Mouse (Mus musculus) cerebral cortex, adult 2 months (tissue): ENCODE results near the gene Nek9.

Source experiments
- WGBS: fragments of 180-500 bp; shearing (Covaris S2); methylation state at CpG from one replicate; pipeline ENCODE4 v1.1.7; 2018; 5-methylcytosine and 5-hydroxymethylcytosine counted together

The Nek9 gene

DNA sequence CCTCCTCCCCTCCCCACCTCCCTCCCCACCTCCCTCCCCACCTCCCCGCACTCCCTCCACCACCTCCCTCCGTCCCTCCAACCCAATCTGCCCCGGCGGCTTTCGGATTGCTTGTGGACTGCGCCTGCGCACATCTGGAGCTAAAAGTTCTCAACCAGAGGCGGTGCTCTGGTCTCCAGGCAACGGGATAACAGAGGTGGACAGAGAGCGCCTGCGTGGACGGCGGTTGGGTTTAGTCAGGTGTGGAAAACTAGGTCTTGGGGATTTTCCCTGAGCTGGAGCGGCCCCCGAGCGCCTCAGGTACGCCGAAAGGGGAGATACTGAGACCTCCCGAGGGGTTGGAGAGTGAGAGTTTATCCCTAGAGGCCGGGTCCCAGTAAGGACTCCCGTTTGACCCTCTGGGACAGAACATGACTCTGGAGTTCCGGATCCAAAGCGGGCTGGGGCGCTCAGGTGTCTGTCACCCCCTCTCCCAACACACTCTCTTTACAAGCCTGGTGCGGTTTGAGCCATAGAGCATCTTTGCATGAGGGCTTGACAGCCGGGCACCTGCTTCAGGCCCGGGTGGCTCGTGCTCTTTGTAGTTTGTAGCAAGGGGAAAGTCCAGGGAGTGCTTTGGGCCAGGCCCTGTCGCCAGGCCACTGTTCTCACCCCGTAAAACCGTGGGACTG is 50.5 kb downstream of the Nek9 start, which contains the start of gene Zc2hc1c:
TSS of gene Zc2hc1c (plus strand) at position 106 of the 671 bp plus-strand sequence.
- 5% methylated on average over 30 of the region's 31 CpGs for WGBS

DNA sequence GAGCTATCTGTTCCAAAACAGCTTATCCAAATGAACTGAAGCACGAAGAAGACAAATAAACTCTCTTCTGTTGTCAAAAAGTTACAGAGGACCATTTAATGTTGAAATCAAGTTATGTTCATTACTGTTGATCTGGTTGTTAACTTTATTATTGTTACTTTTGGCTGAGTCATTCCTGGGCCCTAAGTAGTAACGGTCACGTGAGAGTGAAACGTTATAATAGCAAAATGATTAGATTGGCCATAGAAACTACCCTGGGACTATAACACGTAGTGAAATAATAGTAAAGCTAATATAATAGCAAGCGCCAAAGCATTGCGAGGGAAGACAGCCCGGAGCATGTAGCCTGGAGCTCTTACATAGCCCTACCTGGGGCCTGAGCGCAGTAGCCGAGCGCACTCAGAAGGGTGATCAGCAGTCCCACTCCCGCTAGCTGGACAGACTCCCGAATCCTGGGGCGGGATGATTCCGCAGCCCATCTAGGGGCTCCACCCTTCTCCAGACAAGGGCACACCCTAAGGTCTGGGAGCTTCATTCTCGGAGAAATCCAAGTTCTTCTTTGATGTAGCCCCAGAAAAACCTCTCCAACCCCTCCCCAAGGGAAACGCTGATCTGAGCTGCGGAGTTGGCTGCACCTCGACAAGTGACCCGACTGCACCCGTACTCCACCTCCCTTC is 51.2 kb downstream of the Nek9 start, which contains the start of gene Acyp1:
TSS of gene Acyp1 (minus strand) at position 630 of the 677 bp plus-strand sequence.
- WGBS, result 12% methylated on average over 21 of the region's 21 CpGs

DNA sequence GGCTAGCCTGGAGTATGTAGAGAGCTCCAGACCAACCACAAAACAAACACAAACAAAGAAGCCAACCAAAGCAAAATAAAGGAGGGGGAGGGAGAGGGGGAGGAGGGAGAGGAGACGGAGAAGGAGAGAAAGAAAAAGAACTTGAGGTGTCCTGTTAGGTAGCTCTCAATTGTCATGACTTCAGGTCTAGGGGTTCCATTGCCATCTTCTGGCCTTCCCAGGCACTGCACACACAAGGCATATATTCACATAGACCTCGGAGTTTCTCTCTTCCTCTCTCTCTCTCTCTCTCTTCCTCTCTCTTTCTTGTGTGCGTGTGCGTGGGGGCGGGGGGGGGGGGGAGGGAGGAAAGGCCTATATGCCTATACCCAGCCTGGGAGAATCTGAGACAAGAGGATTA is 52.2 kb downstream of the Nek9 start:
- 36% methylated on average over 4 of the region's 5 CpGs for WGBS

- WGBS, result 92% methylated on average over 4 of the region's 4 CpGs
These were observed 54.2 kb downstream of the Nek9 start for GRCm38 (mm10) chr12:85284996-85285395.

DNA sequence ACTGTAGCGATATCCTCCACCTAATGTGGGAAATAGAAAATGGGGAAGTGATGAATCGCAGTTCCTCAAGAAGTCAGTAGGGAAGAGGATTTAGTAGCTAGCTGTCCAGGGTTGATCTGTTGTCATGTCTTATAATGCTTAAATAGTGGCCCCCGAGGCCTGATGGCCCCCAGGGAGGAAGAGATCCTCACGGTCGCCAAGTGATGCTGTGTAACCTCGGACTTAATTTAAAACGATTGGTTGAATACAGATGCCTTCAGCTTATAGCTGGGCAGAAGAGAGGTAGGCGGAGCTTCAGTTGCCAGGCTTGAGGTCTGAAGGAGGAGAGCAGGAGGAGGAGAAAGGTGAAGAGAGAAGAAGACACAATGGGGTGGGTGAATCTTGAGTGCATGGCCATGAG is 54.8 kb downstream of the Nek9 start:
- WGBS, result 70% methylated on average over 8 of the region's 8 CpGs

DNA sequence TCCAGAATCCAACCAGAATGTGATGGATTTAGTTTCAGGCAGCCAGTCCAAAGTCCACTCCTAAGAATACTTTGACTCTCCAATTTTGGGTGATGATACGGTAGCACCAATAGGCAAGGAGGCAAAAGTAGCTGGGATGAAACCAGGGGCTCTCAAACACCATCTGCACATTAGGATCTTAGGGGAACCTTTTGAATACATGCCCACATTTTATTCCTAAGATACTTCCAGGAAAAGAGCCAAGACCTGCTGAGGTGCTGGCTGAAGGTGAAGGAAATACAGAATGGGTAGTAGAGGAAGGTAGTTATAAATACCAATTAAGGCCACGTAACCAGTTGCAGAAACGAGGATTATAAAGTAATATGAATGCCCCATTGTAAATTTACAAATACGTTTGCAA is 57.4 kb downstream of the Nek9 start:
- WGBS, result 62% methylated on average over 1 of the region's 4 CpGs

GRCm38 (mm10) chr12:85280845-85281651 is 58.1 kb downstream of the Nek9 start:
- 33% methylated on average over 12 of the region's 12 CpGs for WGBS

DNA sequence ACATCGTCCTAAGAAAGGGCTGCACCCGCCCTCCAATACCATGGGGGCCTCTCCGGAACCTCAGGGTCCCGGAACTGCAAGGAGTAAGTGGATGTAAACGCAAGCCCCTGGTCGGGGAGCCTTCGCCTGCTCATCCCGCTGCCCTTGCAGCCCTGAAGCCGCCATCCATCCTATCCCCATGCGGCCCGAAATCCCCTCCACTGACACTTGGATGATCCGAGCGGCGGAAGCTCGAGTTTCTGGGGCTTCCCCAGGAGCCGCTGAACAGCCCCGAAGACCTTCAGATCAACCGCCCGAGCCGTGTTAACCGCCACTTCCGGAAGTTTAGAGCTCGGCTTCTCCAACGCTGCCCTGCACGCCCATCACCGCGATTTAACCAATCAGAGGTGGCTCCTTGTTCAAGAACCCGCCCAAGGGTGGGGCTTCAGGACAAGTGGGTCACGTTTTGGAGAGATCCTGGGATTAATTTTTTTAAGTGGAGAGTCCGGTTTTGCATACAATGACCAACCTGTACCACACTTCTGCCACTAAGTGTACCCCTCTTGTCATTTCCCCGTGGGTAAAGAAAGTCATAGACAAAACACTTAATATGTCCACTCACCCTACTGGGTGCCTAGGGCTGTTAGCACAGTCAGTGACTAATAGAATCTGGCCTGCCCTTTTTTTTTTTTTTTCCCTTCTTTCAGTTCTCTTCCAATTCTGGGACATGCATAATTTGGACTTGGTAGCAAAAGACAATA is 58.9 kb downstream of the Nek9 start:
- under 1% methylated on average over 31 of the region's 31 CpGs for WGBS

GRCm38 (mm10) chr12:85279396-85280080 is 59.6 kb downstream of the Nek9 start:
- 5% methylated on average over 10 of the region's 10 CpGs for WGBS

DNA sequence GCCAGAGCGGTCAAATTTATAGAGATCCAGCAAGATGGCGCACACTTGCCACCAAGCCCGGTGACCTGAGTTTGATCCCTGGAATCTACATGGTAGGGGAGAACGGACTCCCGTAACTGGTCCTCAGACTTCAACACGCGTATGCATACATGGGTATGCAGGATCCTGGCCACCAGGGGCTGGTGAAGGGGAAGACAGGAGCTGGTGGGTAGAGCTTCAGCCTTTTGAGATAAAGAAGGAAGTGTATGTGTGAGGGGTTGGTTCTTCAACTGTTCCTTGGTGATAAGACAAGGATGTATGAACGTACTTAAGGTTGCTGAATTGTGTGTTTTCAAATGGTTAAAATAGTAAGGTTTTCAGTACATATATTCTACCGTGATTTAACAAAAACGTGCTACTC is 60.2 kb downstream of the Nek9 start:
- WGBS, result 95% methylated on average over 10 of the region's 10 CpGs

- 78% methylated on average over 5 of the region's 5 CpGs for WGBS
These were observed 62.9 kb downstream of the Nek9 start for GRCm38 (mm10) chr12:85276273-85276672.

DNA sequence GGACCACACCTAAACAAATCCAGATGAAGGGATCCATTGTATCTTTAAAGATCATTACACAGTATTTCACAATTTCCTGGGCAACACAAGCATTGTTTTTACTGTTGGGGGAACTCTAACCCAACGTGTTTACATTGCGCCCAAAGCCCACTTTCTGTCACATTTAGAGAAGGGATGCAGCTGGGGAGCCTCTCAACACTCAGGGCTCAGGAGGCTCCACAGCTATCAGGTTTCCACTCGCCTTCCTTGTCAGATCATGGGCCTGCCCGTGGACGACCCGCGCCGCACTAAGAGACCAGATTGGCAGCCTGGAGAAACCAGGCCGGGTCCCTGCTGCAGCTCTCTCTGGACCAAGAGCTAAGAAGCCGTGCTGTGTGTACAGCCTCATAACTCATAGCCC is 65.7 kb downstream of the Nek9 start:
- WGBS, result 90% methylated on average over 10 of the region's 10 CpGs

DNA sequence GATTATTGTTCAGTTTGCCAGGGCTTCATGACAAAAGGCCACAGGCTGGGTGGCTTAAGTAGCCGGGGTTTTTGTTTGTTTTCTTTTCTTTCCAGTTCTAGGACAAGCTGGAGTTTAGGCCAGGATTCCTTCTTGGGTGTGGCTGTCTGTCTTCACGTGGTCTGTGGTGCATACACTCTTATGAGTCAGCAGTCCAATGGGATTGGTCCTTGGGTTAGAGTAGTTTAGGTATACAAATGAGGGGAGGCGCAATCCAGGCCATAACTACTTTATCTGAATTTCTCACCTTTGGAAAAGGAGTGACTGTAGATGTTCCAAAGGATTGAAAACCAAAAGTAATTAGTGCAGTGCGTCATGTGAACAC is 67.3 kb downstream of the Nek9 start:
- 76% methylated on average over 4 of the region's 4 CpGs for WGBS

DNA sequence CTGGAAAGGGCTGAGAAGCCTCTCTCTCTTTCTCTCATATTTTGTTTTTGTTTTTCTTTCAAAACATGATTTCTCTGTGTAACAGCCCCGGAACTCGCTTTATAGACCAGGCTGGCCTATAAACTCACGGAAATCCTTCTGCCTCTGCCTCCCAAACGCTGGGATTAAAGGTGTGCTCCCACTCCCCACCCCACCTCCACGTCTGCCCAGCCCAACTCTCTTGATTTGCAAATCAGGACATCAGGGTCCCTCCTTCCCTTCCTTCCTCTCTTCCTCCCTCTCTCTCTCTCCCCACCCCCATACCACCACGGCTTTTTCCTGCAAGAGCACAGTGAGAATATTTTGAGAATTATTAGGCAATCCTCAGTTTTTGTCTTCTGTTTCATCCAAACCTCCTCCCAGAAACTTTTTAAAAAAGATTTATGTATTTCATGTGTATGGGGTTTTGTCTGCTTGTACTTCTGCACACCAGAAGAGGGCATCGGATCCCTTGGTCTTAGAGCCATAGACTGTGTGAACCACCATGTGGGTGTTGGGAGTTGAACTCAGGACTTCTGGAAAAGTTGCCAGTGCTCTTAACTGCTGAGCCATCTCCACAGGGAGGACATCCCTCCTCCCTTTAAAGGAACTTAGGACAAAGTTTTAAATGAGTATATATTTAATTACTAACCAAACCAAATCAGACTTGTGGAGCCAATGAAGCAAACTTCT is 67.9 kb downstream of the Nek9 start:
- 78% methylated on average over 7 of the region's 7 CpGs for WGBS

DNA sequence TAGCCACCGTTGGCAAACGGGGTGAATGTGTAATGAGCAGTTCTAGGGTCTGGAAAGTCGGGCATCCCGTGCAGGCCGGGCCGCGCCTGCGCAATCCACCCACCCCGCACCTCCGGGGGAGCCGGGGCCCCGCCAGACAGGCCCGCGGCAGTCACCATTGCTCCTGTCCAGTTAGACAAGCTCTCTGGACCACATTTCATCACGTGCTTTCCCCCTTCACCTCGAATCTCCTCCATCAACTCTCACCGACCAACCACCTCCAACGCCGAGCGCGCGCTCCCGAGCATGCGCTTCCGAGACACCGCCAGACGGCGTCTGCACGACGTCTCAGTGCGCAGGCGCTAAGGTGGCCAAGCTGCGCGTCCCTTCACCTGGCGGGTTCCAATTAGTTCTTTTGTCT is 68.8 kb downstream of the Nek9 start, which contains the start of gene Mlh3:
TSS of gene Mlh3 (minus strand) at position 281 of the 400 bp plus-strand sequence.
- WGBS, result under 1% methylated on average over 35 of the region's 35 CpGs

DNA sequence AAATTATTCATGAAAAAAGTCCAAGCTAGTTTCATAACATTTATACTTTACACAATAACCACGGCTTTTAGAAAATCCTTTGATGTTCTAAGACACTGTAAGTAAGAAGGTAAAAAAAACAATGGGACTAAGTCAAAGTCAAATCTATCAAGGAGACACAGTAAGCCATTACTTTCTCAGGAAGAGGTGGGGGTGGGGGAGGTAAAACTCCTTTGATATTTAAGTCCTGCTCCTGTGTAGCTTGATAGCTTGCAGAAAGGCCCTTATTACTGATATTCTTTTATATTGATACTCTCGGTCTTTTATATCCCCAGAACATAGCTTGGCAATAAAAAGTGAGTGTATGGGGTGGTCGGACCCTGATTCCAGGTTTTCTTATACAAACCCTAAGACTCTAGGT is 69.3 kb downstream of the Nek9 start:
- WGBS, result 27% methylated on average over 3 of the region's 3 CpGs

- 91% methylated on average over 3 of the region's 3 CpGs for WGBS
These were observed 72.9 kb downstream of the Nek9 start for GRCm38 (mm10) chr12:85266248-85266647.

- WGBS, result 57% methylated on average over 7 of the region's 7 CpGs
These were observed 74.2 kb downstream of the Nek9 start for GRCm38 (mm10) chr12:85264940-85265339.

DNA sequence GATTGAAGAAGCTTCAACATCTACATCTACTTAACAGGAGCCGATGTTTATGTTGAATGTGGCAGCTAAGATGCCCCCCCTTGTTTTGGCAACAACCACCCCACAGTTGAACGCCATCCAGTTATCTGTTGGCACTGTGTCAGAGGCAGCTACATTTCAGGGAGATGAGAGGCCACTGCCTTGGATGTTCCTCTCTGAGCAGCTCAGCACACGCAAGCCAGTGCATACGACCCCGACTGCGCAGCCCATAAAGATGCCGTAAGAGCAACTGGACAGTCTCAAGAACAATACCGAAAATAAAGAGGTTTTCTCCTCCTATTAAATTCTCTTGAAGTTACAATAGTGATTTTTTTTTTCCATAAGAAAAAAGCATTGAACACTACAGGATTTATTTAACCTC is 74.6 kb downstream of the Nek9 start:
- whole genome bisulfite sequencing, result 76% methylated on average over 8 of the region's 8 CpGs

DNA sequence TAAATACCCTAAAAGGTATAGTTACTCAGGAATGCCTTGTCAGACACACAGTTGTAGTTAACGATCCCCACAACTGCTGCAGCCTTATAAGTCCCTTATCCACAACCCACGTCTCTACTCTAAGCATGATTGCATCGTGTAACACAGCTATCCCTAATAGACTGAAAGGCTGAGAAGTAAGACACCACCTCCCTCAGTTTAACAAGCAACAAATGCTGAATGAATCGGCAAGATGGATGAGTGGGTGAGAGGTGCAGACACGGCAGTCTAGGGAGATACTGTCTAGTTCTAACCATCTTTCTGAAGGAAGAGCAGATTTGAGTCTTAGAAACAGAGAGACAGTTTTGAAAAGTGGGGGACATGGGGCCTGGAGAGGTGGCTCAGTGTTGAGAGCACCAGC is 76.0 kb downstream of the Nek9 start:
- 50% methylated on average over 5 of the region's 5 CpGs for WGBS

GRCm38 (mm10) chr12:85262489-85262888 is 76.7 kb downstream of the Nek9 start:
- WGBS, result 55% methylated on average over 10 of the region's 10 CpGs
